Mouse (Mus musculus) G1E (cell line): ENCODE data around the gene Pgm5. TPM values are rescaled to one million over a fixed set of nuclear protein-coding genes. Genes with fewer than 3 reads are reported as not detected.
A peak's percentile ranks its signal among the peaks of the same experiment; 100 is the strongest.

Experiments
- ATAC-seq: 2 replicates; pipeline ENCODE4 v1.8.0; 2016; ENCODE audit warnings: mild to moderate bottlenecking; ENCODE audit not compliant: insufficient number of reproducible peaks, poor library complexity, low FRiP score, severe bottlenecking; ENCODE audit errors: extremely low read depth
- DNase-seq: peaks from one replicate; pipeline ENCODE4 v3.0.0; 2012; ENCODE audit warnings: low spot score
- H3K27me3 ChIP-seq: 2 replicates; pipeline ENCODE4 v1.6.1; 2012; ENCODE audit warnings: mild to moderate bottlenecking, low read length, inconsistent platforms; ENCODE audit not compliant: insufficient read depth
- H3K36me3 ChIP-seq: replicated peaks from 2 replicates; pipeline ENCODE3; 2012; ENCODE audit warnings: mild to moderate bottlenecking, inconsistent platforms
- H3K4me1 ChIP-seq: 2 replicates; pipeline ENCODE4 v1.6.1; 2012; ENCODE audit warnings: low read depth, low read length, inconsistent platforms, mixed read lengths; ENCODE audit not compliant: insufficient read depth
- H3K4me3 ChIP-seq: 2 replicates; pipeline ENCODE4 v1.5.1; 2012; ENCODE audit warnings: low read depth, mild to moderate bottlenecking, inconsistent platforms, low read length, moderate library complexity, mixed read lengths
- H3K9me3 ChIP-seq: replicated peaks from 2 replicates; pipeline ENCODE4 v1.6.1; 2012; ENCODE audit warnings: inconsistent platforms
- CTCF ChIP-seq: IDR thresholded peaks from 2 replicates; pipeline ENCODE4 v1.5.1; 2012; ENCODE audit warnings: low read depth, low read length, inconsistent platforms, mixed read lengths
- GATA1 ChIP-seq: IDR thresholded peaks from 2 replicates; pipeline ENCODE4 v1.6.1; 2012; ENCODE audit warnings: borderline replicate concordance, low read length, inconsistent platforms, mixed read lengths
- GATA2 ChIP-seq: IDR thresholded peaks from 2 replicates; pipeline ENCODE4 v1.6.1; 2012; ENCODE audit warnings: low read depth, low read length, inconsistent platforms, borderline replicate concordance
- POLR2AphosphoS5 ChIP-seq: IDR thresholded peaks from 2 replicates; pipeline ENCODE4 v1.6.1; 2012; ENCODE audit warnings: low read depth, low read length, inconsistent platforms; ENCODE audit not compliant: insufficient replicate concordance
- TAL1 ChIP-seq: conservative IDR thresholded peaks from 2 replicates; pipeline ENCODE4 v1.6.1; 2012; ENCODE audit warnings: low read depth, low read length, inconsistent platforms, mixed read lengths
- polyA plus RNA-seq: library from polyadenylated mRNA; stranded (reverse); fragments of >175 nt; gene quantifications from 2 replicates; pipeline ENCODE4 v1.2.3, GENCODE M21; 2012
- total RNA-seq, 2 experiments: library from RNA; stranded (forward) in 1 of 2; stranded (reverse) in 1 of 2; fragments of 200-1000 nt in 1 of 2; fragments of >200 nt in 1 of 2; fragmentation: Nextera tagmentation in 1 of 2; gene quantifications; 2 replicates each; pipeline ENCODE4 v1.2.3; 2014 to 2017

Pgm5 gene
- total and polyA plus RNA-seq, 3 experiments: 0.16 TPM; not detected in 2

- TF ChIP-seq TAL1 (no peak), CTCF (no peak), GATA2 (no peak), POLR2AphosphoS5 (no peak), GATA1 (no peak)
- H3K9me3 ChIP-seq: peaks cover 8% of the 10 kb centered on the region
- H3K36me3 ChIP-seq: no peaks in the 10 kb centered on the region
- H3K4me3 ChIP-seq: no peak within 1 kb of the TSS
- H3K27me3 ChIP-seq: peaks cover 32% of the 10 kb centered on the region
- no peaks in the 10 kb centered on the region for H3K4me1 ChIP-seq
- no peak for ATAC-seq
- DNase-seq: no peak
Observed at GRCm38 (mm10) chr19:24900581-24901220, 39.0 kb upstream of the Pgm5 start, which contains the start of gene Foxd4. TSS of gene Foxd4 (minus strand) at chr19:24901197.

GRCm38 (mm10) chr19:24899578-24900544, 38.2 kb upstream of the Pgm5 start:
- no peak for DNase-seq
- H3K27me3 ChIP-seq: peaks cover 32% of the 10 kb centered on the region
- TF ChIP-seq POLR2AphosphoS5: no peak
- no peak for TF ChIP-seq GATA2
- ATAC-seq: no peak
- no peaks in the 10 kb centered on the region for H3K4me1 ChIP-seq
- 0 out of 2 replicates have a peak overlapping the region, but pooled peaks have one; percentile 7 for H3K4me3 ChIP-seq
- no peaks in the 10 kb centered on the region for H3K36me3 ChIP-seq
- H3K9me3 ChIP-seq: peaks cover 8% of the 10 kb centered on the region

- TF ChIP-seq GATA2 (no peak), TAL1 (no peak), CTCF (no peak), GATA1 (no peak), POLR2AphosphoS5 (no peak)
- H3K27me3 ChIP-seq: peaks cover 32% of the 10 kb centered on the region
- peaks cover 8% of the 10 kb centered on the region for H3K9me3 ChIP-seq
- no peaks in the 10 kb centered on the region for H3K4me1 ChIP-seq
- ATAC-seq (no peak), DNase-seq (no peak)
- no peaks in the 10 kb centered on the region for H3K36me3 ChIP-seq
- H3K4me3 ChIP-seq: 0 out of 2 replicates have a peak overlapping the region, but pooled peaks have one; percentile 7
Observed at GRCm38 (mm10) chr19:24898737-24899577, 37.3 kb upstream of the Pgm5 start.

- no peak for TF ChIP-seq TAL1
- no peak for TF ChIP-seq GATA2
- TF ChIP-seq CTCF: no peak
- TF ChIP-seq POLR2AphosphoS5: no peak
- TF ChIP-seq GATA1: no peak
Observed at GRCm38 (mm10) chr19:24897896-24898736, 36.5 kb upstream of the Pgm5 start.

DNA sequence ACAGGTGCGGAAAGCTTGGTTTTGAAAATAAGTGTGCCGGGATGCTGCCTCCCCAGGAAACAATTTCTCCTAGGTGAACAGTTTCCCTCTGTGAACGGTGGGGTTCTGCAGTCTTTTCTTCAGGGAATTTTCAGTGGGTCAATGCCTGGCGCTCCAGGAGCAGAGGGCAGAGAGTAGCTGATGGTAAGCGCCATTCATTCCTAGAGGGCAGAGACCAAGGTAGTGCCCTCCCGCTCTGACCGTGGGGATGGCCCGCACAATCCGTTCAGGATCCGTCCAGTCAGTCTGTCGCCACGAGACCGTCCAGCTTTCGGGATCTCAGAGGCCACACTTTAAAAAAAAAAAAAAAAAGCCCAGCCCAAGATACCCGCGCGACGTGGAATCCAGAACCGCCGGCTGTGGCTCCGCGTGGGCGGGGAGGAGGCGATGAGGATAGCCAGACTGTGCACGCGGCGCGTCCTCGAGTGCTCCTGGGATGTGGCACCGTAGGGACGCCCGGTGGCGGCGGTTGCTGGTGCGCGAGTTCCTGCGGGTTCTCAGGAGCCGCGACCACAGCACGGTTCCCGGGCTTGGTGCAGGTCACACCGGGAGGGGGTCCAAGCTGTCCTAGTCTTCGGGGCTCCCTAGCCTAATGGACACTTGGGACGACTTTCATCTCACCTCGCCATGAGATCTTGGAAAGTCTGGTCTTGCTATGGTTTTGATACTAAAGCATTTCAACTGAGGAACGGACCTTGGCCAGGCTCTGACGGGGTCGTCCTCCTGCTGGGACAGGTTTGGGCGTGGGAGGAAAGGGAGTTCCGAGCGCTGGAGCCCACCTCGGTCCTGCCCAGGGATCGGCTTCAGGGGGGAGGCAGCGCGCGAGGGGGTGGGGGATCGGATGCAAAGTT, 35.6 kb upstream of the Pgm5 start:
- DNase-seq (no peak), ATAC-seq (no peak)
- TF ChIP-seq CTCF (no peak), GATA1 (no peak), GATA2 (no peak), TAL1 (no peak), POLR2AphosphoS5 (no peak)
- Histone ChIP-seq H3K4me3 (no peak overlapping the region), H3K27me3 (peaks cover 32% of the 10 kb centered on the region), H3K9me3 (peaks cover 8% of the 10 kb centered on the region), H3K4me1 (no peaks in the 10 kb centered on the region), H3K36me3 (no peaks in the 10 kb centered on the region)

More at GRCm38 (mm10) chr19:24897896-24898736, 36.5 kb upstream of the Pgm5 start:
- Histone ChIP-seq H3K27me3 (peaks cover 32% of the 10 kb centered on the region), H3K4me1 (no peaks in the 10 kb centered on the region), H3K9me3 (peaks cover 8% of the 10 kb centered on the region), H3K36me3 (no peaks in the 10 kb centered on the region), H3K4me3 (no peak overlapping the region)
- DNase-seq: no peak
- ATAC-seq: no peak
